Mouse (Mus musculus): ENCODE measurements around the gene Ssh3.

- TF ChIP-seq CTCF (IDR thresholded peaks at IDR 0.05; ENCODE audit: low read depth) = no peak
- no peak for TF ChIP-seq EP300 (IDR thresholded peaks at IDR 0.05; ENCODE audit: low read depth)
Measured at GRCm38 (mm10) chr19:4295391-4295790, 26.4 kb upstream of the Ssh3 start.

Measured in heart, postnatal 0 days (tissue).